Mouse (Mus musculus): ENCODE data around the gene Tspear.
"Not testable (repeated sequence)": the region's sequence is repeated elsewhere in the genome, so short reads cannot be mapped to it uniquely, and the experiment has no call there.

- not testable (repeated sequence) for TF ChIP-seq CTCF (IDR thresholded peaks at IDR 0.05; ENCODE audit: low read depth, low read length); POLR2A (IDR thresholded peaks at IDR 0.05; ENCODE audit: extremely low read depth, insufficient read depth, low read length)
These were observed 4.0 kb downstream of the Tspear start, which contains the start of gene Gm19402 for GRCm38 (mm10) chr10:77690356-77690807.
